Mouse (Mus musculus) heart, embryonic 15.5 days (tissue): ENCODE data around the gene Hnf1b. TPM values are rescaled to one million over a fixed set of nuclear protein-coding genes. Genes with fewer than 3 reads are reported as not detected.

Experiments used
- ATAC-seq: fragments of 200-750 bp; cut with Nextera tagmentation; replicated peaks from 2 replicates; pipeline ENCODE4 v1.8.0; 2017; ENCODE audit warnings: low read depth, moderate TSS enrichment; ENCODE audit not compliant: insufficient number of reproducible peaks, insufficient read depth, low FRiP score
- H3K27ac ChIP-seq: fragments of 300-500 bp; sonication (generic); 2 replicates; pipeline ENCODE4 v1.5.1; 2015; ENCODE audit warnings: mild to moderate bottlenecking, inconsistent platforms
- H3K27me3 ChIP-seq: fragments of 300-500 bp; sonication (generic); 2 replicates; pipeline ENCODE4 v1.6.1; 2015; ENCODE audit warnings: inconsistent platforms
- H3K36me3 ChIP-seq: fragments of 300-500 bp; sonication (generic); 2 replicates; pipeline ENCODE4 v1.6.1; 2015; ENCODE audit warnings: mild to moderate bottlenecking, inconsistent platforms
- H3K4me1 ChIP-seq: fragments of 300-500 bp; sonication (generic); replicated peaks from 2 replicates; pipeline ENCODE4 v1.6.1; 2015; ENCODE audit warnings: inconsistent platforms
- H3K4me2 ChIP-seq: fragments of 300-500 bp; sonication (generic); 2 replicates; pipeline ENCODE4 v1.6.1; 2015; ENCODE audit warnings: inconsistent platforms, mild to moderate bottlenecking, moderate library complexity
- H3K4me3 ChIP-seq: fragments of 300-500 bp; sonication (generic); 2 replicates; pipeline ENCODE4 v1.5.1; 2015; ENCODE audit warnings: mild to moderate bottlenecking, inconsistent platforms
- H3K9ac ChIP-seq: fragments of 300-500 bp; sonication (generic); 2 replicates; pipeline ENCODE4 v1.6.1; 2015; ENCODE audit warnings: mild to moderate bottlenecking, inconsistent platforms
- H3K9me3 ChIP-seq: fragments of 300-500 bp; sonication (generic); replicated peaks from 2 replicates; pipeline ENCODE4 v1.6.1; 2016; ENCODE audit warnings: inconsistent platforms
- WGBS: fragments of 180-500 bp; shearing (Covaris S2); methylation state at CpG from one replicate; pipeline ENCODE4 v1.1.7; 2015; ENCODE audit warnings: mixed read lengths; 5-methylcytosine and 5-hydroxymethylcytosine counted together
- polyA plus RNA-seq: library from polyadenylated mRNA; unstranded; fragments of >200 nt; fragmentation: Nextera tagmentation; extraction: Ambion mirVana; gene quantifications from 2 replicates; pipeline ENCODE4 v1.2.1, GENCODE M21; 2015

Gene Hnf1b
- polyA plus RNA-seq: 0.40 and 0.85 TPM in 2 replicates

DNA sequence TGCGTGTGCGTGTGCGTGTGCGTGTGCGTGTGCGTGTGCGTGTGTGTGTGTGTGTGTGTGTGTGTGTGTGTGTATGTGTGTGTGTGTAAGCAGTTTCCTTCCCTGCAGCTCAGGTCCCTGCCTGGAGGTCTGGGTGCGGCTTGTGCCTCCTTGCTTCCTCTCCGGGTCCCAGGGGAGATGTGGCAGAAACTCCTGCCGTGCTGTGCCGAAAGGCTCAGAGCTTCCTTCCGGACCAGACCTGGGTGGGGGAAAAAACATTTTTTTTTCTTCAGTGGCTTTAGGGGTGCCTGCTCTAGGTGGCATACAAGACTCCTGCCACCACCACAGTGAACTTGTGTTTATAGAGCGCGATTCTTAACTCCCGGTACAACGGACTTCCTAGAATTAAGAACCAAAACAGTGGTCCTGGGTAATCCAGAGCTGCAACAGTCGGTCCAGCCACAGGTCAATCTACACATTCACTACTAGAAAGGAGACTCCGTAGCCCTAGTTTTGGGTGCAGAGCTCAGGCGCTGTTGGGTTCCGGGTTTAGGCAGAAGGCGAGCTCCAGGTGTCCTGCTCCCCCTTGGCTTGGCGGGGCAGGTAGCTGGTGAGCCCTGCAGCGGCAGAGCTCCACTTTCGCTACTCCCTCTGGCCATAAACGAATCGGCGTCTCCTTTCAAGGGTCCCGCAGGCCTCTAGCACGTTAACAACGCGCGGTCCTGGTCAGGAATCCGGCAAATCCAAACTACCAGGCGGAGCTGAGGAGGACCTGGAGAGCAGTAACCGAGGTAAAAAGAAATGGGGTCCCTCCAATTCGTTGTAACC lies at the start of gene Hnf1b:
Hnf1b (plus strand) TSS at position 535 of the 807 bp plus-strand sequence.
- WGBS: 4% methylated on average over 34 of the region's 36 CpGs
- H3K9me3 ChIP-seq: no peaks in the 10 kb centered on the region
- H3K4me1 ChIP-seq: peaks cover 37% of the 10 kb centered on the region
- ATAC-seq: no peak
- H3K4me2 ChIP-seq: peak within 1 kb of the TSS; percentile 56
- no peaks in the 10 kb centered on the region for H3K36me3 ChIP-seq
- peak within 1 kb of the TSS; percentile 36 for H3K4me3 ChIP-seq
- H3K9ac ChIP-seq: no peak within 1 kb of the TSS
- H3K27ac ChIP-seq: no peak within 1 kb of the TSS
- H3K27me3 ChIP-seq: peaks cover 73% of the 10 kb centered on the region

DNA sequence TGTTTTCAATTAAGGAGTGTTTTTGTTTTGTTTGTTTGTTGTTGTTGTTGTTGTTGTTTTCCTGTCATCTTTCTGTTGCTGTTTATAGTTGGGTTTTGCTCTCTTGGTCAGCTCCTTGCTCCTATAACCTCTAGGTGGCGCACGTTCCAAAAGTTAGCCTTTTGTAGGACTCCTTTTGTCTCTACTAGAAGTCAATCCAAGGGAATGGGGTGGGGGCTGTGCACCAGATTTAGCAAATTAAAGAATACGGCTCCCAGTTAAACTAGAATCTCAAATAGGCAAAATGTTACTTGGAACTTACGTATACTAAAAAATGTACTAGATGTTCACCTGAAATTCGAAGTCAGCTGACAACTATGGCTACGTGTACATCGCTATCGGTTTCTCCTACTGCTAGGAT lies 47.7 kb upstream of the Hnf1b start:
- ATAC-seq: no peak
- Histone ChIP-seq H3K27ac (no peak overlapping the region), H3K4me3 (no peak overlapping the region), H3K9me3 (no peaks in the 10 kb centered on the region), H3K4me1 (no peaks in the 10 kb centered on the region), H3K27me3 (peaks cover 6% of the 10 kb centered on the region; the same call in 1 of the 2 replicates), H3K9ac (no peak overlapping the region), H3K36me3 (no peaks in the 10 kb centered on the region), H3K4me2 (no peak overlapping the region)
- 66% methylated on average over 8 of the region's 8 CpGs for WGBS

DNA sequence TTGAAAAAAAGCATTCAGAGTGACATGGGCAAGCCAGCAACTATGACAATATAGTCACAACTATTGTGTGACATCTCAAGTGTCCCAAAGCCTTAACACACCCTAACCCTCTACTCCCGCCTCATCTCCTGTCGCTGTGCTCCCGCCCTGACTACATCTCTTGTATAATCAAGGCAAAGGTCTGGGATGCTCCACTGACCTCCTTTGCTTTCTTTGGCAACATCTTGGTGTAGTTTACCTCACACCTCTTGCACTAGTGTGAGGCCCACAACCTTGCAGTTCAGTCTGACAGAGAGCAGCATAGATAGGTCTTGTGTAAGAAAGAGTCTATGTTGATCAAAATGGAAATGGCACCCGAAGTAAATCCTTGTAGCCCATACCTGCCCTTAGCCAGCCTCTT lies 47.3 kb upstream of the Hnf1b start:
- Histone ChIP-seq H3K9me3 (no peaks in the 10 kb centered on the region), H3K4me1 (no peaks in the 10 kb centered on the region), H3K36me3 (no peaks in the 10 kb centered on the region), H3K4me2 (no peak overlapping the region), H3K27me3 (0 out of 2 replicates have a peak, but pooled peaks cover 3% of the 10 kb centered on the region), H3K9ac (no peak overlapping the region), H3K4me3 (no peak overlapping the region), H3K27ac (no peak overlapping the region)
- 85% methylated on average over 4 of the region's 4 CpGs for WGBS
- ATAC-seq: no peak

DNA sequence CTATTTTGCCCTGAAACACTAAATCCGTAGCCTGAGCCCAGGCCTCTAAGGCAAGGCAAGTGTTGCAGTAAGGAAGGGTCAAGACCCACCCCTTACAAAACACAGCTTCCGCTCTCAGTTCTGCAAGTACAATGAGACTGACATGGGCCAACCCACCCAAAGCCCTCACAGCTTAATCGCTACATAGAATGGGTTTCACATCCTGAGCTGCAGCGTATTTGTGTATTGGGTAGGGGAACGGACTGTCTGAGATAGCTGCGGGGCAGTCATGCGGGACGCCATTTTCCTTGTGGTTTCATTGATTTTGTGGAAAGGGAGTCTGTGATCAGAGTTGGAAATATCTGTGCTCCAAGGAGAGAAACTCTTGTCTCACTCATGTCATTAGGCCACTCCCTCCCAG lies 39.4 kb upstream of the Hnf1b start:
- no peak overlapping the region for H3K4me3 ChIP-seq
- 87% methylated on average over 8 of the region's 8 CpGs for WGBS
- H3K36me3 ChIP-seq: no peaks in the 10 kb centered on the region
- no peaks in the 10 kb centered on the region for H3K9me3 ChIP-seq
- H3K27ac ChIP-seq: no peak overlapping the region
- no peak overlapping the region for H3K4me2 ChIP-seq
- no peaks in the 10 kb centered on the region for H3K4me1 ChIP-seq
- H3K9ac ChIP-seq: no peak overlapping the region
- ATAC-seq: no peak
- H3K27me3 ChIP-seq: 0 out of 2 replicates have a peak, but pooled peaks cover 3% of the 10 kb centered on the region

DNA sequence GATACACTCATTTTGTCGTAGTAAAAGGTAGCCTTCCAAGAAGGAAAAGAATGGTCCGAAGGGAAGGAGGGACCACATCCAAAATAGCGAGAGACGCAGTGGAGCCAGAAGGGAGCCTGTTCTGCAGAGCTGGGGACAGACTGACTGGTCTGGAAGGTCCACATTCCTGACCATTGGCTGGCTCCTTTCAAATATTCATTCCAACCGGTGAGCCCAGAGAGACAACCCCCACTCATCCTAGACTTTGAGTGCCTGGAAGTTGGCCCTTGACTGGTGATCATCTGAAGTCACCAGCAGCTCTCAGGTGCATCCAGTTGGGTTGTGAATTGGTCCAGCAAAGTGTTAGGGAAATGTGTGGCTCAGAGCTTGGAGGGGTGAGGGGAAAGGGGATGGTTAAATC lies 34.7 kb upstream of the Hnf1b start:
- Histone ChIP-seq H3K36me3 (no peaks in the 10 kb centered on the region), H3K27ac (no peak overlapping the region), H3K9me3 (no peaks in the 10 kb centered on the region), H3K4me3 (no peak overlapping the region), H3K4me1 (no peaks in the 10 kb centered on the region), H3K4me2 (no peak overlapping the region), H3K27me3 (peaks cover 18% of the 10 kb centered on the region), H3K9ac (no peak overlapping the region)
- ATAC-seq: no peak
- 72% methylated on average over 5 of the region's 5 CpGs for WGBS

- Histone ChIP-seq H3K9me3 (no peaks in the 10 kb centered on the region), H3K36me3 (no peaks in the 10 kb centered on the region), H3K4me1 (no peaks in the 10 kb centered on the region), H3K4me3 (no peak overlapping the region), H3K9ac (no peak overlapping the region), H3K27ac (no peak overlapping the region), H3K4me2 (no peak overlapping the region), H3K27me3 (peaks cover 18% of the 10 kb centered on the region)
- 11% methylated on average over 9 of the region's 9 CpGs for WGBS
- no peak for ATAC-seq
These were observed 34.2 kb upstream of the Hnf1b start for GRCm38 (mm10) chr11:83815628-83816027.

- H3K9ac ChIP-seq: no peak overlapping the region
- ATAC-seq: no peak
- no peak overlapping the region for H3K27ac ChIP-seq
- no peaks in the 10 kb centered on the region for H3K36me3 ChIP-seq
- H3K4me3 ChIP-seq: no peak overlapping the region
- peaks cover 15% of the 10 kb centered on the region for H3K27me3 ChIP-seq
- H3K9me3 ChIP-seq: no peaks in the 10 kb centered on the region
- H3K4me1 ChIP-seq: no peaks in the 10 kb centered on the region
- H3K4me2 ChIP-seq: no peak overlapping the region
- WGBS: 68% methylated on average over 6 of the region's 6 CpGs
These were observed 32.8 kb upstream of the Hnf1b start for GRCm38 (mm10) chr11:83817048-83817447.

GRCm38 (mm10) chr11:83817994-83818393 lies 31.9 kb upstream of the Hnf1b start:
- H3K36me3 ChIP-seq: no peaks in the 10 kb centered on the region
- WGBS: 58% methylated on average over 4 of the region's 4 CpGs
- H3K27me3 ChIP-seq: peaks cover 15% of the 10 kb centered on the region
- no peak overlapping the region for H3K27ac ChIP-seq
- H3K4me3 ChIP-seq: no peak overlapping the region
- H3K9me3 ChIP-seq: no peaks in the 10 kb centered on the region
- ATAC-seq: no peak
- H3K4me1 ChIP-seq: no peaks in the 10 kb centered on the region
- no peak overlapping the region for H3K9ac ChIP-seq
- no peak overlapping the region for H3K4me2 ChIP-seq

- WGBS: 60% methylated on average over 9 of the region's 9 CpGs
- Histone ChIP-seq H3K9me3 (no peaks in the 10 kb centered on the region), H3K9ac (no peak overlapping the region), H3K4me3 (no peak overlapping the region), H3K27ac (no peak overlapping the region), H3K36me3 (no peaks in the 10 kb centered on the region), H3K4me2 (no peak overlapping the region), H3K27me3 (peaks cover 15% of the 10 kb centered on the region), H3K4me1 (no peaks in the 10 kb centered on the region)
- no peak for ATAC-seq
These were observed 31.2 kb upstream of the Hnf1b start for GRCm38 (mm10) chr11:83818591-83819127.

GRCm38 (mm10) chr11:83819806-83820483 lies 29.9 kb upstream of the Hnf1b start:
- H3K9me3 ChIP-seq: no peaks in the 10 kb centered on the region
- H3K4me3 ChIP-seq: no peak overlapping the region
- no peak overlapping the region for H3K9ac ChIP-seq
- no peaks in the 10 kb centered on the region for H3K4me1 ChIP-seq
- peaks cover 15% of the 10 kb centered on the region for H3K27me3 ChIP-seq
- 63% methylated on average over 10 of the region's 10 CpGs for WGBS
- no peak for ATAC-seq
- no peak overlapping the region for H3K27ac ChIP-seq
- H3K4me2 ChIP-seq: no peak overlapping the region
- no peaks in the 10 kb centered on the region for H3K36me3 ChIP-seq

DNA sequence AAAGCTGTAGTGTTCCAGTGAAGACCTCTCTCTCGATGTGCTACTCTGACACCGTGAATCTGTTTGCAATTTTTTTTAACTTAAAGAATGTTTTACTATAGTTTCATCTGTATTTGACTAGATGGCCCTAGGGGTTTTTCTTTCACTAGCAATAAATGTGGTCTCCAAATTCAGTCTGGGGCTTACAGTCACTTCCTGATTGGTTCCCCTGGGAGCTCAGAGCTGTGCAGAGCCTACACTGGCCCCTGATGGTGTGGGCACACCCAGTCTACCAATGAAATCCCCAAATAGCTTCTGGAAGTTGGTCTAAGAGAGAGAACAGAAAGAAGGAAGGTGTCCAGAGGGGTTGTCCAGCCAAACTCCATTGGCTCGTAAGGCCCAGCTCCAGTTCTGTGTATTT lies 23.7 kb upstream of the Hnf1b start:
- Histone ChIP-seq H3K27me3 (peaks cover 2% of the 10 kb centered on the region; the same call in 1 of the 2 replicates), H3K9me3 (no peaks in the 10 kb centered on the region), H3K4me2 (no peak overlapping the region), H3K9ac (no peak overlapping the region), H3K4me1 (no peaks in the 10 kb centered on the region), H3K4me3 (no peak overlapping the region), H3K27ac (no peak overlapping the region), H3K36me3 (no peaks in the 10 kb centered on the region)
- ATAC-seq: no peak
- WGBS: 83% methylated on average over 3 of the region's 3 CpGs
